Mouse (Mus musculus): ENCODE measurements around the gene Lsg1. TPM values are rescaled to one million over a fixed set of nuclear protein-coding genes. Genes with fewer than 3 reads are reported as not detected.

Lsg1 gene
- total RNA-seq, 2 experiments from 2014 or later: 16.7 to 20.7 TPM

DNA sequence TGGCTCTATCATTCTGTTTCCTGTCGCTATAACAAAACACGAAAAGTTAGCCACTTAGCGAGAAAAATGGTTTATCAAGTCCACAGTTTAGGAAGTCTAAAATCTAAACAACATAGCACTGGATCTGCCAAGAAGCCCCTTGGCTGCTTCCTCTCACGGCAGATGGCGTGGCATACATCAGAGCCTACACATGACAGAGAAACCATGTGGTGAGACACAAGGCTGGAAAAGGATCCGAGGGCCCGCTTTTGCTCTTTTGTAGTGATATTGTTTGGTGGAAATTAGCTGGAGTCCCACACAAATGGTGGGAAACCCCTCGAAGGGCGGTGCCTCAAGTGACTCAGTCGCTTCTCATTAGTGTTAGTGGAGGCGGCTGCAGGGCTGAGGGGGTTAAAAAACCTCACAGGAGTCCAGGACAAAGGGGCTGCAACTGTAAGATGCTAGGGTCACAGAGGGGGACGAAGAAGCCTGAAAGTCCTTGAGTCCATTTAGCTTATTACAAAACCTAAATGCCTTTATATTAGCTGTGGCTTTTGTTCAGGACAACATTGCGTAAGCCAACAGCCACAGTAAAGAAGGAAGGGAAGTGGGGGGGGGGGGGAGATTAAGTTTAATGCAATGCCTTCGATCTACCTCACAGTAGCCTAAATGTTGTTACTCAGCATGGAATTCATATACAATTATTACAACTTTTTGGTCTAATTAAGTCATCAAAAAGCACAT is 8.6 kb upstream of the Lsg1 start:
- no peak for TF ChIP-seq CTCF (conservative IDR thresholded peaks at IDR 0.05)
- peak; percentile 50 to 63 for DNase-seq (ENCODE audit: low spot score in 2 of 2)
- H3K27ac ChIP-seq: no peak overlapping the region
- no peak overlapping the region for H3K4me3 ChIP-seq

DNA sequence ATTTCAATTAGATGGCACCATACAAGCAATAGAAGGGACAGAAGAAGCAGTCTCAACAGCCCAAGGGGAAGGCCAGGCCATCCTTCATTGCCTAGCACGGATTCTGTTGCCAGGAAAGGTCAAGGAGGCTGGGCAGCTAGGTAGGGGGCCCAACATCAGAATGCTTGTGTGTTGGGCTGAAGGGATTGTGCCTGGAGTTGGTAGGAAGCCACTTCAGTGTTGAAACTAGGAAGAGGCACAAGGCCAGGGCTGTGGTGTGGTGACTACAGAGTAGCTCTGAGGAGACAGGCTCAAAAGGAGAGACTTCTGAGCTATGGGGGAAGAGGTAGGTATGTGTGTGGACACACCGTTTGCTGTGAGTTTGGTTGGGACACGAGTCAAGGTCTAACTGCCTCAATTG is 8.0 kb upstream of the Lsg1 start:
- Histone ChIP-seq H3K27ac (no peak overlapping the region), H3K4me3 (no peak overlapping the region)
- TF ChIP-seq CTCF (conservative IDR thresholded peaks at IDR 0.05): no peak
- DNase-seq (ENCODE audit: low spot score in 2 of 2): no peak

DNA sequence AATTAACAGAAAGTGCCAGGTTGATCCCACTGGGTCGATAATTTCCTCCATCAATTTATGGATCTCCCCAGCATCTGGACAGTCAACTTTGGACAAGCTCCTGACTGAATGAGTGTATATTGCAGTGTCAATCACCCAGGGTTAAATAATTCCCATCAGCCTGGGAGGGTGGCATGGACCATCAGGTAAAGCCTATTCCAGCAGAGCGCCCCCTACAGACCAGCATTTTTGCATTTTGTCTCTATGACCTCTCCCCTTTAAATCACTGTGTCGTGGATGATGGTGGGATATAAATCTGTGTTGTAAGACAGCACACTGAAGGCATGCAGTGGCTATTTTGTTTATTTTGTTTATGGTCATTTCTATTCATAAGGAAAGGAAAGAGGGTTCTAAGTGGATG is 4.6 kb upstream of the Lsg1 start:
- Histone ChIP-seq H3K27ac (no peak overlapping the region), H3K4me3 (no peak overlapping the region)
- DNase-seq (ENCODE audit: low spot score in 2 of 2): no peak
- TF ChIP-seq CTCF (conservative IDR thresholded peaks at IDR 0.05): peak; percentile 56

DNA sequence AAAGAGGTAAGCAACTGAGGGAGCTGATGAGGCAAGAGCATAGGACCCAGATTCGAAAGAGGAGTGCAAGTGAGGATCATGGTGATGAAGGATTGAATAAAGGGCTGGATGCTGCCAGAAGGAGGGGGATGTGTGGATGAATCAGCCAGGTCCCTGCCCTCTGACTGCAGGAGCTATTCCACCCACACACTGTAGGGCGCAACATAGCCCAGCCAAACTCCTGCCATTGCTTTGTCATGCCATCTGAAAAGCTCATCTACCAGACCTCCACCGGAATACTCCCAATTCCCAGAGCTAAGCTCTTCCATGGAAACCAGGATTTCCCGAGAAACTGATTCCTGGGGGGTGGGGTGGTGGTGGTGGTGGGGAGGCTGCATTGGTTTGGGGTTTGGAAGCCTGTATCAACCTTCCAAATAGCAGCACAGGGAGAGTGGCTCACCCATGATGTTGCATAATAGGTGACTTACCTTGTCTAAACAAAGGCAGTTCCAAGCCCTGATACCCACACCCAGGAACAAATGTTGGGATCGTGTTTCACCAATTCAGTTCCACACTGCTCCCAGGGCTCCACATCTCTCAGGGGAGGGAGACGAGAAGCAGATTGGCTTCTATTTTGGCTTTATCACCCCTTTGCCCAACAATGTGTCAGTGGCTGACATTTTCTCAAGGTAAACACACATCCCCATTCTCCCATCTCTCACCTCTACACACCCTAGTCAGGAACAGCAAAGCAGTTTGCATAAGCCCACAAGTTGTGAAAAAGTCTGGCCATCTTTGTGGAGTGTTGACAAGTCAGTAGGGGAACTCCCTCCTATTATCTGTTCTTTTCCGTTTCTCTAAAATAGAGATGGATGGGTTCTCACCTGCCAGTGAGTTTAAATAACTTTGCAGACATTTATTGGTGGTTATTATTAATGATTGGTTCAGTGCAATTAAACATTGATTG is 3.1 kb upstream of the Lsg1 start:
- DNase-seq (ENCODE audit: low spot score in 2 of 2): no peak
- no peak overlapping the region for H3K27ac ChIP-seq
- no peak overlapping the region for H3K4me3 ChIP-seq
- no peak for TF ChIP-seq CTCF (conservative IDR thresholded peaks at IDR 0.05)

DNA sequence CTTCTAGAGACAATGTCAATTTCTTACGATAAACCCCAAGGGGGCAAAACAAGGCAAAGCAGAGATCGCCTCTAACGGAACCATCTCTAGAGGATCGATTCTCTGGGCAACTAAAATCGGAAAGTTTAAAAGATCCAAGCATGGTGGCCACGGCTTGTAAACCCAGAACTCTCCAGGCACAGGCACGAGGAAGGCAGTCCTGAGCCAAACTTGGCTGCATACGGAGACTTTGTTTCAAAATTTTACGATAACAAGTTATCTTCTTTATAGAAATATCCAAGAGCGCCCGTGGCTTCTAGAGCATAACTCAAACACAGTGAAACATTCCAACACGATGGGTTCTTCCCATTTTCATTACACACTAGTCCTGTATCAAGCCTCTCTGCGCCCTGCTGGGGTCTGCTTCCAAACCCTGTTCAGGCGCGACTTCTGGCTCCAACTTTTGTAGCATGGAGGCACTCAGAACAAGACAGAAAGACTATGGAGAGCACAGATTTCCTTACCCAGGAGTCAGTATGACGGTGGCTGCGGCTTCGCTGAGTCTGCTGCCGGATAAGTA is 378 bp downstream of the Lsg1 start:
- DNase-seq (ENCODE audit: low spot score in 2 of 2): no peak
- TF ChIP-seq CTCF (conservative IDR thresholded peaks at IDR 0.05): no peak
- Histone ChIP-seq H3K4me3 (peak overlapping the region; percentile 81), H3K27ac (peak overlapping the region; percentile 100)

DNA sequence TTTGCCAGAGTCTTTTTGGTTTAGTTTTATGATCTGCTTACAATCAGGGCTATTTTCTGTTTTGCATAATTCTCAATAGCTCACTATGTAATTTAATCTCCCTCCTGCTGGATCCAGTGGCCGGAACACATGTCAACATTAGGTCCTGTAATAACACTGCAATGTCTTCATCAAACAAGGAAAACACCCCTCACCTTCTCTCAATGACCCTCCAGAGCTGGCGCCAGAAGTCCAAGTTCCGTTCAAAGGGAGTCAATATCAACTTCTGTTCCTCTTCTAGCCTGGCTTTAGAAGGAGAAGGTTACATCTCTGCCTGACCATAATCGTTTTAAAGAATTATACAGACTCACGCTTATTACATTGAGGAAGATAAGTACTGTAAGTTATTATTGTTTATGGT is 6.6 kb downstream of the Lsg1 start:
- Histone ChIP-seq H3K4me3 (no peak overlapping the region), H3K27ac (no peak overlapping the region)
- no peak for DNase-seq (ENCODE audit: low spot score in 2 of 2)
- no peak for TF ChIP-seq CTCF (conservative IDR thresholded peaks at IDR 0.05)

DNA sequence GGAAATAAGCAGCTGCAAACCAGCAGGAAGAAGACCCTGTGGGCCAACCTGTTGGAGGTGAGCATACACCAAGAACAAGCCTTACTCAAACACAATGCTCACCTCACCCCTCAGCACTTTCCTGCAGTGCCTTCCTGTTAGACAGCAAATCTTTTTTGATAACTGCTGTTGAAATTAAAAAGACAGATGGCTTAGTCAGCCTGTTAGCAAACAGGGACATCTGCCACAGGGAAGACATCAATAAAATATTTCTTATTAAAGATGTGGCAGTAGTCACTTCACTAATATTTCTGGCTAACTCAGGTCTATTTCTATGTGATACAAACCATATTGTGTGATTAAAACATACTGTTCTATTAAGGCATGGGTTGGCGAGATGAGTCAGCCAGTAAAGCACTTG is 11.0 kb downstream of the Lsg1 start:
- no peak overlapping the region for H3K4me3 ChIP-seq
- no peak for TF ChIP-seq CTCF (conservative IDR thresholded peaks at IDR 0.05)
- peak; percentile 52 to 55 for DNase-seq (ENCODE audit: low spot score in 2 of 2)
- H3K27ac ChIP-seq: no peak overlapping the region

DNA sequence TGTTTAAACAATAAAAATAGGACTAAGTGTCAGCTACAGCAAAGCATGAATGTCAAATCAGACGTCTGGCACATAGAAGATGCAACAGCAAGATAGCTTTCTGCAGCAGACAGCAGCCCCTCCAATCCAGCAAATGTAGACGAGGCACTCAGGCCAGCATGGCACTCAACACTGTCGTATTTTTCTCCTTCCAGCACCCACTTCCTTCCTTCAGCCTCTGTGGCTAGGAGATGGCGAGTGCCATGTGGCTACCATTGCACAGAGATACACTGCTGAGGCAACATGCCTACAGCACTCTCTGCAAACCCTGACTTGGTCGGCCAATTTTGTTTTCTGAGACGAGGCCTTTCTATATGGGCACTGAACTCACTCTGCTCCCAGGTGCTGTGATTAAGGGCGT is 11.6 kb downstream of the Lsg1 start:
- Histone ChIP-seq H3K4me3 (no peak overlapping the region), H3K27ac (no peak overlapping the region)
- TF ChIP-seq CTCF (conservative IDR thresholded peaks at IDR 0.05): no peak
- no peak for DNase-seq (ENCODE audit: low spot score in 2 of 2)

DNA sequence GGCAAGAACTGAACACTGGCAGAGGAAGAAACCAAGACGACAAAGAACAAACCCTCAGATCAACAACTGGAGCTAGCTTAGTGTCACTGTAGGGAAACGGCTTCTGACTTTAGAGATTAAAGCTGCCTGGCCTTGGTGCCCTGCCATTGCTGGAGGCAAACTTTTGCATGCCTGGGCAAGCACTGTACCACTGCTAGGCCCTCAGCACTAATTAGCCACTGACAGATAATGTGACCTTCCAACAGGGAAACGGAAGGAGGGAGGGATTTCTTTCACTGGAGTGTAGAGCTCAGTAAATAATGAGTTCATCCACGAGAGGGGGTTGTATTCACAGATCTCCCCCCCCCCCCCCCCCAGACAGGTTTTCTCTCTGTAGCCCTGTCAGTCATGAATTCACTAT is 15.2 kb downstream of the Lsg1 start:
- no peak for DNase-seq (ENCODE audit: low spot score in 2 of 2)
- TF ChIP-seq CTCF (conservative IDR thresholded peaks at IDR 0.05): no peak
- Histone ChIP-seq H3K4me3 (no peak overlapping the region), H3K27ac (no peak overlapping the region)

DNA sequence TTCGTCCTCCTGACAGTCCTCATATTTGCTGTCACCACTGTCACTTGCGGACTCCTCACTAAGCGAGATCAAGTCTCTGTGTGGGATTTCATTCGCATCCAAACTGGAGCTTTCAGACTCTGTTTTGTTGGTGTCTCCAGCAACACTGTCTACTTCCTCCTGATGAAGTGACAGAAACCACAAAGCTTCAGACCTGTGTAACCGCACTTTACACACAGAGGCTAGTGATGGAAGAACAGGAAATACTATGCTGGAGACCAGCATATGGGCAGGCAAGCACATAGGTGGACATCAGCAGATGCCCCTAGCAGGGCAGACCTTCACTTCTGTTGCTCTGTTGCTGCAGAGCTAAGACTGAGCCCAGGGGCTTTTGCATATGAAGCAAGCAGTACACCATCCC is 16.0 kb downstream of the Lsg1 start:
- no peak for DNase-seq (ENCODE audit: low spot score in 2 of 2)
- TF ChIP-seq CTCF (conservative IDR thresholded peaks at IDR 0.05): no peak
- Histone ChIP-seq H3K27ac (no peak overlapping the region), H3K4me3 (no peak overlapping the region)

DNA sequence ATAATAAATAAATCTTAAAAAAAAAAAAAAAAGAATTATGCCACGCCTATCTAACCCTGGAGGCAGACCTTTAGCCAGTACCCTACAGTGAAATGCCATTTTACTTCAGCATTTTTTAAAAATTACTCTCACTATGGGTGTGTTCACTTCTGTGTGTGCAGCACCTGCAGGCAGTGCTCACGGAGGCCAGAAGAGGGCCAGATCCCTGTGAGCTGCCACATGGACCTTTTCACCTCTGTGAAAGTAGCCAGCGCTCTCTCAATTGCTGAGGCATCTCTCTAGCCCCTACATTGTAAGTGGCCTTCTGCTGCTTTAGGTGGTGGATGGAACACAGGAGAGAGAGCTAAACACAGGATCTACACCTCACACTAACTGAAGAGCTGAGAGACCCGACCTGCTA is 17.2 kb downstream of the Lsg1 start:
- Histone ChIP-seq H3K27ac (no peak overlapping the region), H3K4me3 (no peak overlapping the region)
- TF ChIP-seq CTCF (conservative IDR thresholded peaks at IDR 0.05): peak; percentile 29; the same call in 1 of the 2 replicates
- no peak for DNase-seq (ENCODE audit: low spot score in 2 of 2)

DNA sequence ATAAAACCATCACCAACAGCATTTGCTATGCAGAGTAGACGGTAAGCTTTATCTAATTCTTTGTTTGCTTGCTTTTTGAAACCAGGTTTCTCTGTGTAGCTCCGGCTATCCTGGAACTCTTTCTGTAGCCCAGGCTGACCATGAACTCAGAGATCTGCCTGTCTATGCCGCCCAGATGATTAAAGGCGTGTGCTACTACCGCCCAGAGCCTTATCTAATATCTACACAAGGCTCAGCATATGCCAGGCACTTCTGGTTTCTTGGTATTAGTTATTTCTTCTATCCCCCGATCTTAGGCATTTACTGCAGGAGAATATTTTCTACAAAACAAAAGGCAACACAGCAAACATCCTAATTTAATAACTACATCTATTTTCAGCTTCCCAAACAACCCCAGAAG is 21.8 kb downstream of the Lsg1 start:
- TF ChIP-seq CTCF (conservative IDR thresholded peaks at IDR 0.05): no peak
- Histone ChIP-seq H3K27ac (no peak overlapping the region), H3K4me3 (no peak overlapping the region)
- no peak for DNase-seq (ENCODE audit: low spot score in 2 of 2)

DNA sequence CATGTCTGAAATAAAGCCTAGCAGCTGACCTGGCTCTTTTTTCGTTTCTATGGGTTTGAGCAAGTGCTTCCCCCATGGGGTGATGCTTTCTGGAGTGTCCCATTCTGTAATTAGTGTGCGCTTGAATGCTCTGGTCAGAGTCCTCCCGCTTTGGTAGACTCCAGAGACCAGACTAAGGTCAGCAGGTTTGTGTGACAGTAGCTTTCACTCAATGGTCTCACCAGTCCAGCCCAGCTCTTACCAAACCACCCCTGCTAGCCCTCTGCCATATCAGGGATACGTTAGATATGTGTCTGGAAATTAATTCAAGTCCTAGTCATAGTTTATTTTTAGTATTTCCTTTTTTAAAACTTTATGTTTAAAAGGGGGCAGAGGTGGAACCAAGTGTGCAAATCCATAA is 26.8 kb downstream of the Lsg1 start:
- H3K27ac ChIP-seq: no peak overlapping the region
- no peak for DNase-seq (ENCODE audit: low spot score in 2 of 2)
- no peak overlapping the region for H3K4me3 ChIP-seq
- no peak for TF ChIP-seq CTCF (conservative IDR thresholded peaks at IDR 0.05)

Data from layer of hippocampus, adult 2 months (tissue).